Mouse (Mus musculus): ENCODE results near the gene Nfia.

The Nfia gene

GRCm38 (mm10) chr4:98120706-98121340 is 348.3 kb downstream of the Nfia start:
- DNase-seq (ENCODE audit: low spot score in 2 of 2): no peak

GRCm38 (mm10) chr4:98126003-98126677 is 353.6 kb downstream of the Nfia start:
- DNase-seq (ENCODE audit: low spot score in 2 of 2): no peak

GRCm38 (mm10) chr4:98130798-98131197 is 358.3 kb downstream of the Nfia start:
- DNase-seq (ENCODE audit: low spot score in 2 of 2): no peak

- no peak for DNase-seq (ENCODE audit: low spot score in 2 of 2)
Measured at GRCm38 (mm10) chr4:98134027-98134426, 361.5 kb downstream of the Nfia start.

GRCm38 (mm10) chr4:98136072-98136471 is 363.5 kb downstream of the Nfia start:
- no peak for DNase-seq (ENCODE audit: low spot score in 2 of 2)

DNA sequence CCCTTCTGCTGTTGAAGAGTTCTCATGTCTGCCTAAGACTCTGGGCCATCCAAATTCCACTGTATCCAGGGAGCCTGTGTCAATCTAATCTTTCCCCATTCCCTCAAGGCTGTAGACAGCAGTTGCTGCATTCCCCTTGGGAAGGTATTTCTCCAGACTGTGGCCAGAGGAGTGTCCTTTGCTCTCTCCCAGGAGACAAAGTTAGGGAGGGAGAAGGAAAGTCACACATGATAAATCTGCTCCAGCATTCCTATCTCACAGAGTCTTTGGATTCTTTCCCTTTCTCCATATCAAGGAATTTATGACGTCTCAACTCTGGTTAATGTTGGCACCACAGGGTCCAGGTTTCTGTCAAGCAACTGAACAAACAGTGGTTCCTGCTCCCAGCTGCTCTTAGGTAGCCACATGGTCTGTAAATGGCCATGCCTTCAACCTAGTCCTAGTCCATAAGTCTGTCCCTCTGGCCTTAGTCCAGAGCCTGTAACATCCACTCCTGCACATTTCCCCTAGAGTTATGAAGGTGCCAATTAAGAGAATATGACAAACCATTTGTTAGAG is 370.4 kb downstream of the Nfia start:
- no peak for DNase-seq (ENCODE audit: low spot score in 2 of 2)

DNA sequence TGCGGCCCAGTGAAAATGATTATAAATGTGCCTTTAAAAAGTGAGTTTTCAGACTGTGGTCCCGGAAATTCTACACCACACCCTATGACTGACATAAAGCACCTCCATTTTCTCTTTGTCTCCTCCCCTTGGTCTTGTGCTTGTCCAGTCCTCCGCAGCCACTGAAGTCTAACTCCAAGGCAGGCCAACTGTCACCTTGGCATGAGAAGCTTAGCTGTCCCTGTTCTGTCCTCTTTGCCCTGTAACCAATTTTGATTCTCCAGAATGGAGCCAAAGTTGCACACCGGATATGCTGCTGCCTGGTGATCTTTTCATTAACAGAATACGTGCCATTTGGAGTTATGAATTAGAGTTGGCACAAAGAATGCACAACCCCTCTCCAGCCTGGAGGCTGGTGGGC is 378.0 kb downstream of the Nfia start:
- DNase-seq (ENCODE audit: low spot score in 2 of 2): no peak

DNA sequence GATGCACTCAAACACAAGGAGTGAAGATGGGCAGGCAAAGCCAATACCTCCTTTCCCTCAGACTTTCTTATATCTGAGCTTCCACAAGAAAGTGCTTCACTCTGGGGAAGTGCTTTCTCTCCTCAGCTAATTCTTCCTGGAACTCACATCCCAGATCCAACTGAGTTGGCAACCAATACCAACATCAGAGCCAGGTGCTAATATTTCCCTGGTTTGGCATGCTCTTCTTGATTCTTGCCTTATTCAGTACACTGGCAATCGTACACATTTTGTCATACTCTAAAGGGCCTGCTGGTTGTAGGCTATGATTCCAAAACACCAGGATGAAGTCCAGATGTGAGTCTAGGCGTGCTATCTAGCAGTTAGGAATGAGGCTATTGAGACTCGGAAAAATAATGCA is 385.4 kb downstream of the Nfia start:
- no peak for DNase-seq (ENCODE audit: low spot score in 2 of 2)

DNA sequence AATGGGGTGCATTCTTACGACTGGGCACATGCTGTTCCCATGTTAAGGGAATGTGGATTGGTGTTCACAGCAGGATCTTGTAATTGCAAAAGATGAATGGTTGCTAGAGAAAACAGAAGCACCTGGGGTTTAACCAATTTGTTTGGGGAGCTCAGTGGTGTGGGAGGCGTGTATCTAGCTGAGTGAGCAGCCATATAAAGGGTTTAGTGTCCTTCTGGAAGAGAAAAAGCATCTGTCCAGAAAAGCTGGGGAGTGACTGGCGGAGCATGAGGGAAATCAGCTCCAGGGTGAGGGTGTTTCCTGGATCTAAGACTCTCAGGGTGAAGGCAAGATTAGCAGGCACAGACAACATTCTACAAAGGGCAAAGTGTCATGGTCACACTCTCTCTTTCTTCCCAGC is 393.8 kb downstream of the Nfia start:
- no peak for DNase-seq (ENCODE audit: low spot score in 2 of 2)

Measured in frontal cortex, postnatal 25 days (tissue).